In the genomic region with DNA sequence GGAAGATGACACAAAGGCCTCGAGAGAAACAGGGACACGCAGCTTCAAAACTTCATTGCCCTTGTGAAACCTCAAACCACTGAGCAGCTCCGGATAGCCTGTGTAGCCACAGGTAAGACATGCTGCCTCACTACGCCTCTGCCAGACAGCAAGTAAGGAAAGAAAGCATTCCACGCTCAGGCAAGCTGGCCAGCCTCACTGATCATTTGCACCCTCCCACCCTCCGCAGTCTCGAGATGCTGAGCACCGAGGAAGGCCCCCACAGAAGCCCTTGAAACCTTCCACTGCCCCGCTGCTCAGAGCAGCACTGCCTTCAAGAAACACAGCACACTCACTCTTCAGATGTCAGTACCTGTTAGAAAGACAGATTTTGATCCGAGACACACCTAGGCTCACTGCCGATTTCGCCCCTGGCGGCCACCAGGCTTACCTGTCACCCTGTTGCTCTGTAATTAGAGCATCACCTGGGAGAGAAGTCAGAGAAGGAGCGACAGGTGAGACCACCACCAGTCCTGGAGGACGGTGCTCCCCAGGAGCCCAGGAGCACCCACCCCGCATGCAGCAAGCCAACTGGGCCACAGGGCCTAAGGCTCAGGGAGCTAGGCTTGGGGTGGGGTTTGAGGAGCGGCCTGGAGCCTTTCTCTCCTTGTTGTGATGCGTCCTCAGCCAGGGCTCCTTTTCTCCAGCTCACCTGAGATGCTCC, we compare ENCODE assay signal across 11 mouse cellular contexts. TPM values are rescaled to one million over a fixed set of nuclear protein-coding genes. Genes with fewer than 3 reads are reported as not detected.
DNase-seq lines count a peak whose midpoint lies in the region; ATAC-seq lines count a peak whose summit lies in the region.
"Had no signal": no experiment of that assay in that cellular context is flagged by ENCODE, and none has a peak within 500 bp of the region (broad histone marks: within the 10 kb centered on the region; RNA-seq: fewer than 3 reads in every experiment).

No protein-coding gene starts in this region.

- 0 out of 2 replicates have a peak, but pooled peaks have one; percentile 42 for ATAC-seq in heart, embryonic 14.5 days (ENCODE audit: insufficient number of reproducible peaks, insufficient read depth, low FRiP score, low read depth)
- ATAC-seq in limb, embryonic 13.5 days (ENCODE audit: low FRiP score, low read depth): no peak

- H3K27me3 ChIP-seq in heart, embryonic 14.5 days (ENCODE audit: control insufficient read depth, insufficient read depth, low read length): peaks cover 10% of the 10 kb centered on the region
- peaks cover 36% of the 10 kb centered on the region for H3K27me3 ChIP-seq in embryonic facial prominence, embryonic 10.5 days (replicated peaks; ENCODE audit: low read depth, poor library complexity, severe bottlenecking)
- peaks cover 31% of the 10 kb centered on the region for H3K27me3 ChIP-seq in limb, embryonic 13.5 days
- H3K27me3 ChIP-seq: CH12.LX had no signal

- WGBS in heart, embryonic 14.5 days: 58% methylated on average over 18 of the region's 18 CpGs
- WGBS in embryonic facial prominence, embryonic 10.5 days: 46% methylated on average over 18 of the region's 18 CpGs
- 61% methylated on average over 18 of the region's 18 CpGs for WGBS in limb, embryonic 13.5 days

- no peak overlapping the region for H3K4me3 ChIP-seq in heart, embryonic 14.5 days (ENCODE audit: control insufficient read depth in 1 of 2, insufficient read depth in 1 of 2, low read depth in 1 of 2, low read length in 2 of 2)
- peak overlapping the region; percentile 36; the same call in 1 of the 2 replicates for H3K4me3 ChIP-seq in embryonic facial prominence, embryonic 10.5 days
- no peak overlapping the region for H3K4me3 ChIP-seq in limb, embryonic 13.5 days

- no peak overlapping the region for H3K9ac ChIP-seq in heart, embryonic 14.5 days (ENCODE audit: low read length)
- H3K9ac ChIP-seq in limb, embryonic 13.5 days: peak overlapping the region; percentile 45; the same call in 1 of the 2 replicates

- H3K9me3 ChIP-seq in heart, embryonic 14.5 days (ENCODE audit: control insufficient read depth, low read length): no peaks in the 10 kb centered on the region
- H3K9me3 ChIP-seq in embryonic facial prominence, embryonic 10.5 days: no peaks in the 10 kb centered on the region
- no peaks in the 10 kb centered on the region for H3K9me3 ChIP-seq in limb, embryonic 13.5 days

- no peaks in the 10 kb centered on the region; a peak in 1 of 4 replicates for H3K4me1 ChIP-seq in heart, embryonic 14.5 days (ENCODE audit: control insufficient read depth in 2 of 2, insufficient read depth in 2 of 2, low read length in 2 of 2)
- H3K4me1 ChIP-seq in embryonic facial prominence, embryonic 10.5 days: peaks cover 17% of the 10 kb centered on the region
- peaks cover 9% of the 10 kb centered on the region for H3K4me1 ChIP-seq in limb, embryonic 13.5 days

- H3K27ac ChIP-seq in heart, embryonic 14.5 days (replicated peaks in 1 of 2; ENCODE audit: control insufficient read depth in 1 of 2, insufficient read depth in 1 of 2, low read depth in 2 of 2, low read length in 2 of 2): no peak overlapping the region
- H3K27ac ChIP-seq in embryonic facial prominence, embryonic 10.5 days (replicated peaks): no peak overlapping the region
- no peak overlapping the region for H3K27ac ChIP-seq in limb, embryonic 13.5 days

- no peaks in the 10 kb centered on the region for H3K36me3 ChIP-seq in heart, embryonic 14.5 days (ENCODE audit: control insufficient read depth, insufficient read depth, low read length)
- H3K36me3 ChIP-seq in embryonic facial prominence, embryonic 10.5 days (replicated peaks): no peaks in the 10 kb centered on the region
- H3K36me3 ChIP-seq in limb, embryonic 13.5 days: no peaks in the 10 kb centered on the region

- 0 out of 2 replicates have a peak overlapping the region, but pooled peaks have one; percentile 50 for H3K4me2 ChIP-seq in heart, embryonic 14.5 days (ENCODE audit: low read length)
- peak overlapping the region; percentile 53; the same call in 1 of the 2 replicates for H3K4me2 ChIP-seq in limb, embryonic 13.5 days (replicated peaks)

- DNase-seq in heart, adult 8-10 months (ENCODE audit: low spot score): no peak
- DNase-seq in MN1 (ENCODE audit: low spot score): peak; percentile 23
- no peak for DNase-seq in embryonic facial prominence, embryonic 10.5 days (ENCODE audit: low spot score)
- DNase-seq in retina, embryonic 14.5 days (ENCODE audit: low spot score): no peak
- DNase-seq in layer of hippocampus, postnatal 36 days: no peak
- no peak for DNase-seq in layer of hippocampus, adult 8-10 months (ENCODE audit: low spot score in 2 of 2)
- DNase-seq: lung, postnatal 36 days; thymus, adult 18-20 months had no signal

RNA-seq across cellular contexts. Expression of a gene that starts 15.2 kb away (rescaled TPM):
- polyA plus RNA-seq in heart, embryonic 14.5 days (2014; fragmentation: Nextera tagmentation; extraction: Ambion mirVana): 0.11 and 0.13 TPM in 2 replicates
- under 1 TPM; 0.13 to 0.37 (median 0.15) TPM for total RNA-seq in heart, adult 8-10 months (2022)
- polyA plus RNA-seq in embryonic facial prominence, embryonic 10.5 days (2016; fragmentation: Nextera tagmentation; extraction: Ambion mirVana): 0.15 and 0.22 TPM in 2 replicates
- polyA plus RNA-seq in limb, embryonic 13.5 days (2015; fragmentation: Nextera tagmentation; extraction: Ambion mirVana): 0.04 and 0.05 TPM in 2 replicates
- 1 to 10 TPM; 4.9 to 5.2 TPM for total RNA-seq in layer of hippocampus, postnatal 36 days (2021)
- total RNA-seq in layer of hippocampus, adult 8-10 months (2022): 10 to 100 TPM in 1 of 4 experiments, 1 to 10 TPM in 3; 7.6 to 10.6 (median 9.0) TPM

RNA-seq across cellular contexts. Expression of a gene that starts 26.2 kb away (rescaled TPM):
- 82.8 and 86.9 TPM in 2 replicates for polyA plus RNA-seq in heart, embryonic 14.5 days (2014; fragmentation: Nextera tagmentation; extraction: Ambion mirVana)
- 100 to 1,000 TPM in 2 of 4 experiments, 10 to 100 TPM in 2; 82.2 to 125 (median 99.4) TPM for total RNA-seq in heart, adult 8-10 months (2022)
- polyA plus RNA-seq in embryonic facial prominence, embryonic 10.5 days (2016; fragmentation: Nextera tagmentation; extraction: Ambion mirVana): 132 and 136 TPM in 2 replicates
- 141 and 145 TPM in 2 replicates for polyA plus RNA-seq in limb, embryonic 13.5 days (2015; fragmentation: Nextera tagmentation; extraction: Ambion mirVana)
- total RNA-seq in layer of hippocampus, postnatal 36 days (2021): 100 to 1,000 TPM; 149 to 161 TPM
- 100 to 1,000 TPM; 130 to 179 (median 148) TPM for total RNA-seq in layer of hippocampus, adult 8-10 months (2022)

RNA-seq across cellular contexts. Expression of a gene that starts 53.9 kb away (rescaled TPM):
- polyA plus RNA-seq in heart, embryonic 14.5 days (2014; fragmentation: Nextera tagmentation; extraction: Ambion mirVana): 0.26 TPM in 1 of 2 replicates, not detected in the other
- total RNA-seq in heart, adult 8-10 months (2022): under 1 TPM in 2 of 4 experiments, not detected in 2; 0.14 to 0.25 TPM
- polyA plus RNA-seq in embryonic facial prominence, embryonic 10.5 days (2016; fragmentation: Nextera tagmentation; extraction: Ambion mirVana): 2.3 and 2.8 TPM in 2 replicates
- 1.5 and 1.6 TPM in 2 replicates for polyA plus RNA-seq in limb, embryonic 13.5 days (2015; fragmentation: Nextera tagmentation; extraction: Ambion mirVana)
- total RNA-seq in layer of hippocampus, postnatal 36 days (2021): under 1 TPM; 0.75 to 0.76 TPM
- 1 to 10 TPM in 3 of 4 experiments, under 1 TPM in 1; 0.87 to 2.1 (median 1.3) TPM for total RNA-seq in layer of hippocampus, adult 8-10 months (2022)
- total RNA-seq: CH12.LX had no signal

Comparison
In these comparisons a context has a peak if more than half of its experiments do, and no peak if none do; other contexts are left out.
1. RNA of a gene that starts 15.2 kb away (total RNA-seq): 7.6 to 10.6 TPM in layer of hippocampus, adult 8-10 months and 4.9 to 5.2 TPM in layer of hippocampus, postnatal 36 days; 0.13 to 0.37 TPM in heart, adult 8-10 months; every median in the first group is over 4 times any median in the second.